Mouse (Mus musculus) neural tube, embryonic 11.5 days (tissue): ENCODE measurements around the gene Zfp316. TPM values are rescaled to one million over a fixed set of nuclear protein-coding genes. Genes with fewer than 3 reads are reported as not detected.

Experiments used
- ATAC-seq: fragments of 200-750 bp; cut with Nextera tagmentation; 2 replicates; pipeline ENCODE4 v1.8.0; 2017; ENCODE audit warnings: moderate number of reproducible peaks, mild to moderate bottlenecking, moderate TSS enrichment, moderate library complexity; ENCODE audit not compliant: insufficient read depth, low FRiP score, low TSS enrichment
- DNase-seq: peaks from one replicate; pipeline ENCODE4 v3.0.0-alpha.2; 2015; ENCODE audit warnings: low spot score
- H3K27ac ChIP-seq: fragments of 300-500 bp; sonication (generic); 2 replicates; pipeline ENCODE4 v1.5.1; 2014; ENCODE audit warnings: low read depth, mild to moderate bottlenecking, low read length
- H3K27me3 ChIP-seq: fragments of 300-500 bp; sonication (generic); 2 replicates; pipeline ENCODE4 v1.6.1; 2014; ENCODE audit warnings: mild to moderate bottlenecking, low read length, mixed read lengths; ENCODE audit not compliant: control insufficient read depth, insufficient read depth
- H3K36me3 ChIP-seq: fragments of 300-500 bp; sonication (generic); 2 replicates; pipeline ENCODE4 v1.6.1; 2014; ENCODE audit warnings: mild to moderate bottlenecking, low read length, moderate library complexity, mixed read lengths; ENCODE audit not compliant: control insufficient read depth, insufficient read depth
- H3K4me1 ChIP-seq: fragments of 300-500 bp; sonication (generic); 2 replicates; pipeline ENCODE4 v1.6.1; 2014; ENCODE audit warnings: low read length, mixed read lengths; ENCODE audit not compliant: control insufficient read depth, insufficient read depth
- H3K4me2 ChIP-seq: fragments of 300-500 bp; sonication (generic); 2 replicates; pipeline ENCODE4 v1.6.1; 2014; ENCODE audit warnings: low read depth, mild to moderate bottlenecking, moderate library complexity
- H3K4me3 ChIP-seq: fragments of 300-500 bp; sonication (generic); 2 replicates; pipeline ENCODE4 v1.5.1; 2014; ENCODE audit warnings: low read depth, low read length
- H3K9ac ChIP-seq: fragments of 300-500 bp; sonication (generic); 2 replicates; pipeline ENCODE4 v1.6.1; 2014; ENCODE audit warnings: mild to moderate bottlenecking, low read length
- H3K9me3 ChIP-seq: fragments of 300-500 bp; sonication (generic); 2 replicates; pipeline ENCODE4 v1.6.1; 2016; ENCODE audit warnings: low read length; ENCODE audit not compliant: control insufficient read depth
- WGBS: fragments of 180-500 bp; shearing (Covaris S2); extraction: QIAGEN DNeasy Blood & Tissue Kit; methylation state at CpG from one replicate; pipeline ENCODE4 v1.1.7; 2014; 5-methylcytosine and 5-hydroxymethylcytosine counted together
- polyA plus RNA-seq: library from polyadenylated mRNA; unstranded; fragments of >200 nt; fragmentation: Nextera tagmentation; extraction: Ambion mirVana; gene quantifications from 2 replicates; pipeline ENCODE4 v1.2.1, GENCODE M21; 2014

Gene Zfp316
- polyA plus RNA-seq, 1 experiment from 2014 or later = 4.8 TPM

DNA sequence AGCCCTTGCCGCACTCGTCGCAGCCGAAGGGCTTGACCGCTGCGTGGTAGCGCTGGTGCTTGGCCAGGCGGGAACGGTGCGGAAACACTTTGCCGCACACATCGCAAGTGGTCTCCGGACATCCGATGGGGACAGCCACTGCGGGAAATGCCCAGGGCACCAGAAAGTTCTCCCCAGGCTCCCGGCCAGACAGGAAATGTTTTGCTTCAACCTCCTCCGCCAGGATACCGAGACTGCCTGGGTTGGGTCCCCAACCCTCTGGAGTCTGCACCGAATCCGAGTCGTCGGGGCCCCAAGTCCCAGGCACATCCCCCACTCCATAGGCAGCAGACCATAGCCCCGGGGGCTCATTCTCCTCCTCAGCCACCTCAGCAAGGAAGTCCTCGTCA is 14.7 kb downstream of the Zfp316 start:
- DNase-seq = no peak
- no peak for ATAC-seq
- H3K27ac ChIP-seq = no peak overlapping the region
- no peak overlapping the region for H3K4me2 ChIP-seq
- H3K27me3 ChIP-seq = peaks cover 62% of the 10 kb centered on the region
- peaks cover 7% of the 10 kb centered on the region for H3K36me3 ChIP-seq
- peaks cover 11% of the 10 kb centered on the region; the same call in 1 of the 2 replicates for H3K4me1 ChIP-seq
- H3K4me3 ChIP-seq = no peak overlapping the region
- 8% methylated on average over 24 of the region's 24 CpGs for WGBS
- H3K9ac ChIP-seq = no peak overlapping the region
- H3K9me3 ChIP-seq = no peaks in the 10 kb centered on the region

DNA sequence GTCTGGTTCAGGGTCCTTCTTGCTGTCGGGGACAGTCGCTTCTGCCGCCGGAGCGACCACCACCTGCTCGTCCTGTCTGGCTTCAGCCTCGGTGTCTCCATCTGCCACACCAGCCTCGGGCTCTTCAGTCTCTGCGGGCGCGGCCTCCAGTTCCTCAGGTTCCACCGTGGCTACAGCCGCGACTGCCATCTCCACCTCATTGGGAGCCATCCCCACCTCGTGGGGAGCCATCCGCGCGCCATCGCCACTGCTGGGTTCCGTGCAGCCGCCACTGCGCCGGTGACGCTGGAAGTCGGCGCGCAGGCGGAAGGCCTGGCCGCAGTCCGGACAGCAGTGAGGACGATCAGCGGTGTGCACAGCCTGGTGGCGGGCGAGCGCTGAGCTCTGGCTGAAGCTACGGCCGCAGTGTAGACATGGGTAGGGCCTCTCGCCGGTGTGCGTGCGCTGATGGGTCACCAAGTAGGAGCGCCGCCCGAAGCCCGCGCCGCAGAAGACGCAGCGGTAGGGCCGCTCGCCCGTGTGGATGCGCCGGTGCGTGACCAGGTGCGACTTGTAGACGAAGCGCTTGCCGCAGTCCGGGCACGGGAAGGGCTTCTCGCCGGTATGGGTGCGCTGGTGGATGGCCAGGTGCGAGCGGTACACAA is 15.2 kb downstream of the Zfp316 start:
- Histone ChIP-seq H3K4me3 (peak overlapping the region; percentile 36; the same call in 1 of the 2 replicates), H3K27me3 (peaks cover 62% of the 10 kb centered on the region), H3K27ac (no peak overlapping the region), H3K4me1 (peaks cover 11% of the 10 kb centered on the region; the same call in 1 of the 2 replicates), H3K9ac (no peak overlapping the region), H3K9me3 (no peaks in the 10 kb centered on the region), H3K4me2 (no peak overlapping the region), H3K36me3 (peaks cover 4% of the 10 kb centered on the region)
- DNase-seq (peak; percentile 51), ATAC-seq (no peak)
- WGBS = 3% methylated on average over 66 of the region's 66 CpGs

DNA sequence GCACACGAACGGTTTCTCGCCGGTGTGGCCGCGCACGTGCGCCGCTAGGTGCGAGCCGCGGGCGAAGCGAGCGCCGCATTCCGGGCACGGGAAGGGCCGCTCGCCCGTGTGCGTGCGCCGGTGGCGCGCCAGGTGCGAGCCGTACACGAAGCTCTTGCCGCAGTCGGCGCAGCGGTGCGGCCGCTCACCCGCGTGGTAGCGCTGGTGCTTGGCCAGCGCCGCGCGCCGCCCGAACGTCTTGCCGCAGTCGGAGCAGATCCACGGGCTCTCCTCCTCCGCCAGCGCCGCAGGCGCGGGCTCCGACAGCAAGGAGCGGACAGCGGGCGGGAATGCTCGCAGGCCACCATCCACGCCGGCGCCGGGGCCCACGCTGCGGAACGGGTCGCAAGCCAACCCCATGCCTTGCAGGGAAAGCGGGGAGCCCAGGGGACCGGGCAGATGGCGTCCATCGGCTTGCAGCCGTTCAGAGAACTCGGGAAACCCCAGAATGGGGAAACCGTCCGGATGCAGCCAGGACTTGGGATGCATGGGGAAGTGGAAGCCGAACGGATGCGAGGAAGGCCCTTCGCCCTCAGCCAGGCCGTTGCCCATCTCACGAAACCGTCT is 15.8 kb downstream of the Zfp316 start:
- no peaks in the 10 kb centered on the region for H3K9me3 ChIP-seq
- peaks cover 4% of the 10 kb centered on the region for H3K36me3 ChIP-seq
- H3K4me1 ChIP-seq = peaks cover 11% of the 10 kb centered on the region; the same call in 1 of the 2 replicates
- peak; percentile 65 for DNase-seq
- no peak for ATAC-seq
- H3K4me3 ChIP-seq = peak overlapping the region; percentile 36
- H3K4me2 ChIP-seq = peak overlapping the region; percentile 50
- WGBS = 2% methylated on average over 64 of the region's 81 CpGs
- H3K27me3 ChIP-seq = peaks cover 62% of the 10 kb centered on the region
- H3K27ac ChIP-seq = no peak overlapping the region
- peak overlapping the region; percentile 26 for H3K9ac ChIP-seq

DNA sequence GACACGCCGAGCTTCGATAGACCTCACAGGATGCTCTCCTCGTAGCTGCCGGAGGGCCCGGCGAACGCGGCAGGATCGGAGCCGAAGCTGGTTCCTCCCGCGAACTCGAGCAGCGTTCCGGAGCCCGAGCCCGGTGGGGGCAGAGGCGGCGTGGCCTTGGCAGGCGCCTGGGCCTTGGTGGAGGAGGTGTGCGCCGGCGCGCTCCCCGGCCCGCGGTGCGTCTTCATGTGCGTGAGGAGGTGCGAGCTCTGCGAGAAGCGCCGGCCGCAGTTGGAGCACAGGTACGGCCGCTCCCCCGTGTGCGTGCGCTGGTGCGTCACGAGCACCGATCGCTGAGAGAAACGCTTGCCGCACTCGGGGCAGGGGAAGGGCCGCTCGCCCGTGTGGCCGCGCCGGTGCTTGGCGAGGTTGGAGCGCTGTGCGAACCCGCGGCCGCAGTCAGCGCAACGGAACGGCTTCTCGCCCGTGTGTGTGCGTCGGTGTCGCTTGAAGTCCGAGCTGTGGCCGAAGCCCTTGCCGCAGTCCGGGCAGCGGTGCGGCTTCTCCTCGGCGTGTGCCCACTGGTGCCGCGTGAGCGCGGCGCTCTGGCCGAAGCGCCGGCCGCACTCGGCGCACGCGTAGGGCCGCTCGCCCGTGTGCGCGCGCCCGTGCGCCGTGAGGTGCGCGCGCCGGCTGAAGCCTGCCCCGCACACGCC is 16.5 kb downstream of the Zfp316 start:
- H3K9me3 ChIP-seq = no peaks in the 10 kb centered on the region
- peaks cover 4% of the 10 kb centered on the region for H3K36me3 ChIP-seq
- peak overlapping the region; percentile 36 for H3K4me3 ChIP-seq
- peaks cover 62% of the 10 kb centered on the region for H3K27me3 ChIP-seq
- peak overlapping the region; percentile 50 for H3K4me2 ChIP-seq
- WGBS = 3% methylated on average over 90 of the region's 103 CpGs
- H3K27ac ChIP-seq = no peak overlapping the region
- peaks cover 11% of the 10 kb centered on the region; the same call in 1 of the 2 replicates for H3K4me1 ChIP-seq
- ATAC-seq = peak; percentile 13; the same call in 1 of the 2 replicates
- H3K9ac ChIP-seq = no peak overlapping the region; the same call in 1 of the 2 replicates
- DNase-seq = no peak

DNA sequence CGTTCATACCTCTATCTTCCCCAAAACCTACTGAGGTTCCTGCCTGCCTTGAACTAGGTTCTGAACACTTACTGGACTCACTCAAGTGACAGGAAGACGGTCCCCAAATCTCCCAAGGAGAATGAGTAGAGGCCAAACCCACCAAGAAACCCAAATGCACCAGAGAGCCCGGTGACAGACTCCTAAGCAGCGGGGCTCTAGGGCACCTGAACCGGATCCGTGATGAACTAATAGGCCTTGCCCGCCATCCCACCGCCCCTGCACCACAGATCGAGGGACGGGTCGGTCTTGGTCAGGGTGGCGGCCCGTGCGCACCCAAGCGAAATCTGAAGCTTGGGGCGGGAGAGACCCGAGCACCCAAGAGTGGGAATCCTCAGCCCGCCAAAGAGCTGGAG is 17.0 kb downstream of the Zfp316 start:
- Histone ChIP-seq H3K4me3 (peak overlapping the region; percentile 36), H3K4me1 (peaks cover 11% of the 10 kb centered on the region; the same call in 1 of the 2 replicates), H3K9ac (no peak overlapping the region), H3K27ac (no peak overlapping the region), H3K36me3 (peaks cover 4% of the 10 kb centered on the region), H3K4me2 (0 out of 2 replicates have a peak overlapping the region, but pooled peaks have one; percentile 50), H3K27me3 (peaks cover 62% of the 10 kb centered on the region), H3K9me3 (no peaks in the 10 kb centered on the region)
- no peak for DNase-seq
- WGBS = 15% methylated on average over 18 of the region's 18 CpGs
- no peak for ATAC-seq

DNA sequence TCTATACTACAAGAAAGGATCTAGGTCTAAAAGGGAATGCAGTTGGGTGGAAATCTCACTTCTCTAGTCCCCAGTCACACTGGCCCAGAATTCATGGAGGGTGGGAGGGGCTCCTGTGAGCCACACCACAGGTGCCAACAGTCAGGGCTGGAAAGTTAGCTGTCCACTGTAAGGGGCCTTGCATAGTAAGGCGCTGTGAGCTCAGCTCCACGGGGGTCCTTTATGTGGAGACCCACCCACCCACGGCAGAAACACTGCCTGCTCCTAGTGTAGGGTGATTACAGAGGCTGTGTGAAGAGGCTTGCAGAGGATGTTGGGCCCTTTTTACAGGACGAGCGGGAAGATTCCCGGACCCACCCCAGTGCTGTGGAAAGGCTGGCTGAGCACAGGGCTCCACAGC is 17.8 kb downstream of the Zfp316 start:
- Histone ChIP-seq H3K4me3 (no peak overlapping the region), H3K9ac (no peak overlapping the region), H3K9me3 (no peaks in the 10 kb centered on the region), H3K27ac (no peak overlapping the region), H3K36me3 (peaks cover 7% of the 10 kb centered on the region), H3K4me2 (no peak overlapping the region), H3K4me1 (peaks cover 11% of the 10 kb centered on the region; the same call in 1 of the 2 replicates), H3K27me3 (peaks cover 57% of the 10 kb centered on the region)
- DNase-seq = no peak
- ATAC-seq = no peak
- WGBS = 42% methylated on average over 6 of the region's 6 CpGs

DNA sequence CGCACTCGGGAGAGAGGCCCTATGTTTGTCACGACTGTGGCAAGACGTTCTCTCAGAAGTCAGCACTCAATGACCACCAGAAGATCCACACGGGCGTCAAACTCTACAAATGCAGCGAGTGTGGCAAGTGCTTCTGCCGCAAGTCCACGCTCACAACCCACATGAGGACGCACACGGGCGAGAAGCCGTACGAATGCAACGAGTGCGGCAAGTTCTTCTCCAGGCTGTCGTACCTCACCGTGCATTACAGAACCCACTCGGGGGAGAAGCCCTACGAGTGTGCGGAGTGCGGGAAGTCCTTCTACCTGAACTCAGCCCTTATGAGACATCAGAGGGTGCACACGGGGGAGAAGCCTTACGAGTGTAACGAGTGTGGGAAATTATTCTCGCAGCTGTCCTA is 24.9 kb downstream of the Zfp316 start:
- no peak overlapping the region for H3K4me2 ChIP-seq
- H3K9me3 ChIP-seq = no peaks in the 10 kb centered on the region
- H3K27ac ChIP-seq = no peak overlapping the region
- DNase-seq (no peak), ATAC-seq (no peak)
- H3K4me1 ChIP-seq = no peaks in the 10 kb centered on the region
- no peak overlapping the region for H3K9ac ChIP-seq
- no peak overlapping the region for H3K4me3 ChIP-seq
- H3K27me3 ChIP-seq = no peaks in the 10 kb centered on the region
- H3K36me3 ChIP-seq = peaks cover 48% of the 10 kb centered on the region
- 97% methylated on average over 26 of the region's 26 CpGs for WGBS

DNA sequence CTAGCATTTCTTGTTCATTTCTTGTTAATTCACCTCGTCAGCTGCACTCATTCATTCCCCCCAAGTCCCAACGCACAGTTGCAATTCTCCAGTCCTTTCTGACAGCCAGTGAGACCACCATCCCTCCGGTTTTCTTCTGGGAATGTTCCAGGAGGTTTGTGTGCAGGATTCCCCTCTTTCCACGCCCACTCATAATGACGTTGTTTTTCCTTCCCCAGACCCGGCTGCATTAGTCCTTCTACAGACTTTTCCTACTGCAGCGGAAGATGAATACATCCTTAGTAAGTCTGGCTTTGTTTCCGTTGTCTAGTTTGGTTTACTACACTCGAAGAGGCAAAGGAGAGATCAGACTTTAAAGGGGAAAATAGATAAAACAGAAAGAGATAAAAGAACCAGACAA is 33.8 kb downstream of the Zfp316 start:
- ATAC-seq = no peak
- DNase-seq = no peak
- Histone ChIP-seq H3K27me3 (no peaks in the 10 kb centered on the region), H3K4me3 (peak overlapping the region; percentile 79), H3K36me3 (peaks cover 7% of the 10 kb centered on the region), H3K4me1 (peaks cover 12% of the 10 kb centered on the region), H3K9ac (peak overlapping the region; percentile 93), H3K27ac (no peak overlapping the region; the same call in 1 of the 2 replicates), H3K9me3 (no peaks in the 10 kb centered on the region), H3K4me2 (peak overlapping the region; percentile 86)
- WGBS = 56% methylated on average over 9 of the region's 9 CpGs
